Mouse (Mus musculus): ENCODE results near the gene Spta1. TPM values are rescaled to one million over a fixed set of nuclear protein-coding genes. Genes with fewer than 3 reads are reported as not detected.

Gene Spta1
- polyA plus RNA-seq, 1 experiment from 2014 or later: 46.8 TPM

DNA sequence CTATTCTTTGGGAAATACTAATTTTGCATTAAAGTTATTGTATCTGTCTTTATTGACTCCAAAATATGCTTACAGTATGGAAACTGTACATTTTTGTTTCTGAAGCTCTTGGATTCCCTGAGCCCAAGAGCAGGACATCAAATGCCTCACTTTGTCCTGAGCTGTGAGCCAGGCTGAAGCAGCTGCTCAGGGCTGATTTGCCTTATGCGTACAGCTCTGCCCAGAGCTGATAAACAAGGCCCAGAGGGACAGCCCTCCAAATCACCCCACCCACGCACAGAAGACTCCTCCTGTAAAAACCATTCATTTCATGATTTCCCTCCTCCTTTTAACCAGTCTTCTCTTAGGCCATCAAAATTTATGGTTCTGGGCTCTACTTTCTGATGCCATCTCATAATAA lies 1.0 kb upstream of the Spta1 start:
- Histone ChIP-seq H3K36me3 (peaks cover 19% of the 10 kb centered on the region), H3K4me3 (peak overlapping the region; percentile 51), H3K27me3 (replicated peaks) (no peaks in the 10 kb centered on the region), H3K4me1 (peaks cover 45% of the 10 kb centered on the region), H3K27ac (peak overlapping the region; percentile 99), H3K4me2 (peak overlapping the region; percentile 80), H3K9ac (peak overlapping the region; percentile 73), H3K9me3 (replicated peaks) (no peaks in the 10 kb centered on the region)
- WGBS (ENCODE audit: insufficient replicate concordance): 7% methylated on average over 2 of the region's 2 CpGs
- peak; percentile 99 for ATAC-seq

DNA sequence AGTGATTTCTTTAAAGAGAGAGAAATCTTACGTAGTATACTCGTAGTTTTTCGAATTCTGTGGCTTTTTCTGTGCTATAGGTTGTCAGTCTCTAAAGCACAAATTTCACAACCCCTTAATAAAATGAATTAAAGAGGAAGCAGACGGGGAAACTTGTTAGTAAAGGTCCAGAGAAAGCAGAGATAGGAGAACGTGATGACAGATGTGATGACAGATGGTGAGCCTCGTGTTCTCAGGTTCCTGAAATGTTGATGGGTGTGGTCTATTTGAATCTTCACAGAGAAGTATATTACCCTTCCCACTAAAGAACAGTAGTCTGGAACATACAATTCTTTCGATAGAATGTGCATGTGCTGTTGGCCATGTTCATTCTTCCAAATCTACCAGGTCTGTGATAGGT lies 32.1 kb downstream of the Spta1 start:
- H3K4me1 ChIP-seq: no peaks in the 10 kb centered on the region
- ATAC-seq: no peak
- H3K27ac ChIP-seq: no peak overlapping the region
- WGBS (ENCODE audit: insufficient replicate concordance): 62% methylated on average over 7 of the region's 7 CpGs
- no peaks in the 10 kb centered on the region for H3K9me3 ChIP-seq (replicated peaks)
- no peak overlapping the region for H3K4me2 ChIP-seq
- H3K9ac ChIP-seq: no peak overlapping the region
- H3K4me3 ChIP-seq: no peak overlapping the region
- peaks cover 84% of the 10 kb centered on the region for H3K36me3 ChIP-seq
- H3K27me3 ChIP-seq (replicated peaks): no peaks in the 10 kb centered on the region

DNA sequence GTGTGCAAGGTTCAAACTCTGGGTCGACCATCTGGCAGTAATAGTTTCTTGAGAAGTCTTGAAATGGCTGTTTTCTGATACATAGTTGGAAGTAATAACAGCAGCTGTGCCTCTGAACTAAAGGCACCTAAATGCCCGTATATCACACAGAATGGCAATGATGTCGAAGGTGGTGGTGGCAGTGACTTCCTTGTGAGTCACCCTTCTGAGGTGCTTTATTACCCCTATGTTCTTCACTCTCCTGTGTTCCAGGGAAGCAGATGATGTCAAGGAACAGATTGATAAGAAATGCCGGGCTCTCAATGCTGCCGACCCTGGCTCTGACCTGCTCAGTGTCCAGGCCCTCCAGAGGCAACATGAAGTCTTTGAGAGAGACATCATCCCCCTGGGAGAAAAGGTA lies 39.7 kb downstream of the Spta1 start:
- no peak for ATAC-seq
- 78% methylated on average over 5 of the region's 5 CpGs for WGBS (ENCODE audit: insufficient replicate concordance)
- no peaks in the 10 kb centered on the region for H3K4me1 ChIP-seq
- no peak overlapping the region for H3K9ac ChIP-seq
- H3K27ac ChIP-seq: no peak overlapping the region
- H3K36me3 ChIP-seq: peaks cover 95% of the 10 kb centered on the region
- no peaks in the 10 kb centered on the region for H3K9me3 ChIP-seq (replicated peaks)
- H3K4me2 ChIP-seq: no peak overlapping the region
- H3K4me3 ChIP-seq: no peak overlapping the region
- no peaks in the 10 kb centered on the region for H3K27me3 ChIP-seq (replicated peaks)

DNA sequence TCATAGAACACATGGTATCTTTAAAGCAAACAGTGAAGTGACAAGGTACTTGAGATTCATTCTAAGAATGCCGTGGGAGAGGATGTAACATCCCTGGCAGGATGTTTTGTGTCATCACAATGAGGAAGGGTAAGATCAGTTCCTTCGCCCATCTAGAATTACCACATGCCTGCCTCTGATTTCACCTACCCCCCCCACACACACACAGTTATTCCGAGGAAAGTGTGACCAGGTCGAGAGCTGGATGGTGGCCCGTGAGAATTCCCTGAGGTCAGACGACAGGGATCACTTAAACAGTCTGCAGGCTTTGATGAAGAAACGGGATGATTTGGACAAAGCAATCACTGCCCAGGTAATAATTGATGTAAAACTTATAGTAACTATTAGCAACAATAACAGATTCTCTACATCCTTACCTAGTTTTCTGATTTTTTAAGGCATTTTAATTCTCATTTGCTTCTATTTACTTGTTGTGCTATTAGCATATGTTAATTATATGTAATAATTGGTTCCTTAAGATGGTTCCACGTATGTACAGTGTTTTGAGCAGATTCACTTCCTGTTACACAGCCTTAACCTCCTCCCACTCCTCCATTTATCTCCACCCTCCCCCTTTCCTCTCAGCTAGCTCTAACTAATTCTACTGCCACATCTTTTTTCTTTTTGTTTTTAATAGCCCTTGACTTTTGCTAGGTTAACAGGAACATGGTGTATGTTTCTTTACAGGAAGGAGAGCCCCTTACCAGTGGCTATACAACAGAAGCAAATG lies 42.9 kb downstream of the Spta1 start:
- 78% methylated on average over 8 of the region's 8 CpGs for WGBS (ENCODE audit: insufficient replicate concordance)
- Histone ChIP-seq H3K9me3 (replicated peaks) (no peaks in the 10 kb centered on the region), H3K27me3 (replicated peaks) (no peaks in the 10 kb centered on the region), H3K4me1 (no peaks in the 10 kb centered on the region), H3K4me3 (no peak overlapping the region), H3K4me2 (no peak overlapping the region), H3K27ac (no peak overlapping the region), H3K36me3 (peaks cover 95% of the 10 kb centered on the region), H3K9ac (no peak overlapping the region)
- ATAC-seq: no peak

DNA sequence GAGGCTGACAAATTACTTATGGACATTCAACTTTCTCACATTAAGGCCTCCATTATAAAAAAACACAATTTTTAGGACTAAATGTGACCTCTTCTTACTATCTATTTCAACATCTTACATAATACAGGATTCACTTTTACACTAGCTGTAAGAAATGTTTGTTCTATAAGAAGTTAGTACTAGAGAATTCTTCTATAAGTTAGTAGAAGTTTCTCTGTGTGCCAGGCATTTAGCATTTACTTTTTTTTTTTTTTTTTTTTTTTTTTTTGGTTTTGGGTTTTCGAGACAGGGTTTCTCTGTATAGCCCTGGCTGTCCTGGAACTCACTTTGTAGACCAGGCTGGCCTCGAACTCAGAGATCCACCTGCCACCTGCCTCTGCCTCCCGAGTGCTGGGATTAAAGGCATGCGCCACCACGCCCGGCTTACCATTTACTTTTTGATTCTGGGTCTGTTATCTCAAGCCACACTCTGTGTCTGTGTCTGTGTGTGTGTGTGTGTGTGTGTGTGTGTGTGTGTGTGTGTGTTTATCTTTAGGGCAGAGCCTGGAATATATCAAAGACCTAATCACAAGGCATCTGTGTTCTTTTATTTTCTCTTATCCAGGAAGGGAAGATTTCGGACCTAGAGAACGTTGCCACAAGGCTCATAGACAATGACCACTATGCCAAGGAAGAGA lies 44.1 kb downstream of the Spta1 start:
- Histone ChIP-seq H3K4me3 (no peak overlapping the region), H3K9me3 (replicated peaks) (no peaks in the 10 kb centered on the region), H3K4me1 (no peaks in the 10 kb centered on the region), H3K27me3 (replicated peaks) (no peaks in the 10 kb centered on the region), H3K36me3 (peaks cover 88% of the 10 kb centered on the region), H3K27ac (no peak overlapping the region), H3K4me2 (no peak overlapping the region), H3K9ac (no peak overlapping the region)
- peak; percentile 41 for ATAC-seq
- WGBS (ENCODE audit: insufficient replicate concordance): 72% methylated on average over 8 of the region's 8 CpGs

DNA sequence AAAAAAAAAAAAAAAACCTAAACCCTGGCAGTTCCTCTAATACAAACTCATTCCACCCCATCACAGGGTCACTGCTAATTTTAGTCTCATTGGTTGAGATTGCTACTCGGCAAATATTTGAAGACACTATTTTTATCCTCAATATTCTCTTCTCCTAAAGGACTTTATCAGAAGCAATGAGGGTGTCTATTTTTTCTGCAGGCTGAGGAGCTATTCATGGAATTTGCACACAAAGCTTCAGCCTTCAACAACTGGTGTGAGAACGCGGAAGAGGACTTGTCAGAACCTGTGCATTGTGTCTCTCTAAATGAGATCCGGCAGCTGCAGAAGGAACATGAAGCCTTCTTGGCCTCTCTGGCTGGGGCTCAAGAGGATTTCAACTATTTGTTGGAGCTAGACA lies 67.3 kb downstream of the Spta1 start:
- H3K4me2 ChIP-seq: no peak overlapping the region
- peaks cover 89% of the 10 kb centered on the region for H3K36me3 ChIP-seq
- 95% methylated on average over 4 of the region's 4 CpGs for WGBS (ENCODE audit: insufficient replicate concordance)
- no peaks in the 10 kb centered on the region for H3K27me3 ChIP-seq (replicated peaks)
- no peaks in the 10 kb centered on the region for H3K9me3 ChIP-seq (replicated peaks)
- H3K4me1 ChIP-seq: no peaks in the 10 kb centered on the region
- ATAC-seq: no peak
- no peak overlapping the region for H3K4me3 ChIP-seq
- H3K9ac ChIP-seq: no peak overlapping the region
- no peak overlapping the region for H3K27ac ChIP-seq

- 94% methylated on average over 2 of the region's 2 CpGs for WGBS (ENCODE audit: insufficient replicate concordance)
- no peaks in the 10 kb centered on the region for H3K4me1 ChIP-seq
- no peak overlapping the region for H3K4me3 ChIP-seq
- no peak for ATAC-seq
- H3K9me3 ChIP-seq (replicated peaks): no peaks in the 10 kb centered on the region
- no peaks in the 10 kb centered on the region for H3K27me3 ChIP-seq (replicated peaks)
- H3K27ac ChIP-seq: no peak overlapping the region
- H3K36me3 ChIP-seq: peaks cover 89% of the 10 kb centered on the region
- H3K9ac ChIP-seq: no peak overlapping the region
- no peak overlapping the region for H3K4me2 ChIP-seq
Observed at GRCm38 (mm10) chr1:174244621-174245020, 72.0 kb downstream of the Spta1 start.

- no peak for ATAC-seq
Observed at GRCm38 (mm10) chr1:174246080-174246479, 73.5 kb downstream of the Spta1 start.

GRCm38 (mm10) chr1:174247170-174247569 lies 74.6 kb downstream of the Spta1 start:
- Histone ChIP-seq H3K4me2 (no peak overlapping the region), H3K4me3 (no peak overlapping the region), H3K4me1 (no peaks in the 10 kb centered on the region), H3K36me3 (peaks cover 76% of the 10 kb centered on the region), H3K9ac (no peak overlapping the region), H3K27me3 (replicated peaks) (no peaks in the 10 kb centered on the region), H3K27ac (no peak overlapping the region), H3K9me3 (replicated peaks) (no peaks in the 10 kb centered on the region)
- 91% methylated on average over 6 of the region's 6 CpGs for WGBS (ENCODE audit: insufficient replicate concordance)
- no peak for ATAC-seq

More at GRCm38 (mm10) chr1:174246080-174246479, 73.5 kb downstream of the Spta1 start:
- H3K9me3 ChIP-seq (replicated peaks): no peaks in the 10 kb centered on the region
- no peak overlapping the region for H3K27ac ChIP-seq
- no peaks in the 10 kb centered on the region for H3K27me3 ChIP-seq (replicated peaks)
- H3K4me2 ChIP-seq: no peak overlapping the region
- H3K36me3 ChIP-seq: peaks cover 87% of the 10 kb centered on the region
- H3K9ac ChIP-seq: no peak overlapping the region
- no peak overlapping the region for H3K4me3 ChIP-seq
- H3K4me1 ChIP-seq: no peaks in the 10 kb centered on the region
- 90% methylated on average over 1 of the region's 1 CpGs for WGBS (ENCODE audit: insufficient replicate concordance)

DNA sequence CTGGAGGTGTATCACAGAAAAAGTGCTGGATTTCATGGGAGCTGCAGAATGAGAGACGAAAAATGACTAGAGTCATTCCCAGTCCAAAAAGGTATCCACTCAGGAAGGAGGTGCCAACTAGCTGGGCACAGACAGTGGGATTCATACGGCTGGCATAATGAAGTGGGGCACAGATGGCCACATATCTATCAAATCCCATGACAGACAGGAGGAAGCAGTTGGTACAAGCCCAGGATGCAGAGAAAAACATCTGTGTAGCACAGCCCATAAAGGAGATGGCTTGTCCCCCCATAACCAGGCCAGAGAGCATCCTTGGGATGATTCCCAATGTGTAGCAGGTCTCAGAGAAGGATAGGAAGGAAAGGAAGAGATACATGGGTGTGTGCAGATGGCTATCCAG lies 77.8 kb downstream of the Spta1 start:
- H3K9ac ChIP-seq: no peak overlapping the region
- H3K4me3 ChIP-seq: no peak overlapping the region
- no peaks in the 10 kb centered on the region for H3K9me3 ChIP-seq (replicated peaks)
- H3K4me1 ChIP-seq: no peaks in the 10 kb centered on the region
- H3K27me3 ChIP-seq (replicated peaks): no peaks in the 10 kb centered on the region
- H3K27ac ChIP-seq: no peak overlapping the region
- ATAC-seq: peak; percentile 49; the same call in 1 of the 2 replicates
- H3K36me3 ChIP-seq: peaks cover 48% of the 10 kb centered on the region
- WGBS (ENCODE audit: insufficient replicate concordance): 82% methylated on average over 2 of the region's 2 CpGs
- no peak overlapping the region for H3K4me2 ChIP-seq

GRCm38 (mm10) chr1:174251961-174252360 lies 79.4 kb downstream of the Spta1 start, which contains the start of gene Olfr419:
Gene Olfr419 (minus strand): TSS chr1:174252061.
- no peak within 1 kb of the TSS for H3K27ac ChIP-seq
- no peaks in the 10 kb centered on the region for H3K4me1 ChIP-seq
- no peak within 1 kb of the TSS for H3K9ac ChIP-seq
- no peaks in the 10 kb centered on the region for H3K27me3 ChIP-seq (replicated peaks)
- WGBS (ENCODE audit: insufficient replicate concordance): 83% methylated on average over 3 of the region's 3 CpGs
- H3K4me3 ChIP-seq: no peak within 1 kb of the TSS
- H3K36me3 ChIP-seq: peaks cover 32% of the 10 kb centered on the region
- no peak for ATAC-seq
- H3K9me3 ChIP-seq (replicated peaks): no peaks in the 10 kb centered on the region
- no peak within 1 kb of the TSS for H3K4me2 ChIP-seq

- H3K9me3 ChIP-seq (replicated peaks): no peaks in the 10 kb centered on the region
- H3K4me1 ChIP-seq: no peaks in the 10 kb centered on the region
- H3K9ac ChIP-seq: no peak overlapping the region
- no peak overlapping the region for H3K4me2 ChIP-seq
- no peak for ATAC-seq
- H3K36me3 ChIP-seq: no peaks in the 10 kb centered on the region
- no peak overlapping the region for H3K4me3 ChIP-seq
- WGBS (ENCODE audit: insufficient replicate concordance): 68% methylated on average over 4 of the region's 4 CpGs
- no peaks in the 10 kb centered on the region for H3K27me3 ChIP-seq (replicated peaks)
- H3K27ac ChIP-seq: no peak overlapping the region
Observed at GRCm38 (mm10) chr1:174267816-174268215, 95.2 kb downstream of the Spta1 start.
